Mouse (Mus musculus): Measurements from ENCODE around the gene Cwc27. TPM values are rescaled to one million over a fixed set of nuclear protein-coding genes. Genes with fewer than 3 reads are reported as not detected.
A peak's percentile ranks its signal among the peaks of the same experiment; 100 is the strongest.

The Cwc27 gene
- polyA plus RNA-seq, 1 experiment: 4.3 TPM

DNA sequence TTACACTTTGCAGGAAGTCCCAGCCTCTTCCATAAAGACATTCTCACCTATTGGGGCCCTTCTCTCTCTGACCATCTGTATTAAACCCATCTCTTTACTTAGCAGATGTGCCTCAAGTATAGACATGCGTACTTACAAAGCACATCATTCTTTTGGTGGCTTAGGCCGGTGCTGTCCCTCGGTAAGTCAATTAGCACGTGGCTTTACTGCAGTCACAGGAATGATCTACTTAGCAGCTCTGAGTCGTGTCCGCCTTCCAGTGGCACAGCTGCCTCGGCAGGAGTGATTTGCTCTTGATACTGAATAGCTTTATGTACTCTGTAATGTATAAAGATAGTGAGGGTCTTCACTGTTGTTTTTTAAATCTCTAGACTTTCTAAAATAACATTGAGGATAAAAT is 20.7 kb upstream of the Cwc27 start:
- WGBS: 55% methylated on average over 7 of the region's 7 CpGs
- no peak for DNase-seq
- peaks cover 1% of the 10 kb centered on the region; the same call in 1 of the 2 replicates for H3K36me3 ChIP-seq (ENCODE audit: control insufficient read depth, insufficient read depth, low read length)

GRCm38 (mm10) chr13:104832811-104833210 is 15.9 kb upstream of the Cwc27 start:
- TF ChIP-seq POLR2A (IDR thresholded peaks at IDR 0.05; ENCODE audit: low read depth, low read length): no peak
- no peak for TF ChIP-seq CTCF (conservative IDR thresholded peaks at IDR 0.05; ENCODE audit: insufficient read depth, insufficient read length, low read depth, low read length)
- Histone ChIP-seq H3K36me3 (ENCODE audit: control insufficient read depth, insufficient read depth, low read length) (peaks cover 6% of the 10 kb centered on the region), H3K4me1 (ENCODE audit: control insufficient read depth, insufficient read depth, low read length) (no peaks in the 10 kb centered on the region), H3K4me3 (ENCODE audit: insufficient read depth, low read depth, low read length) (no peak overlapping the region), H3K27ac (ENCODE audit: insufficient read depth, low read depth, low read length) (no peak overlapping the region), H3K27me3 (replicated peaks; ENCODE audit: control insufficient read depth, insufficient read depth, low read length) (no peaks in the 10 kb centered on the region)
- 93% methylated on average over 13 of the region's 13 CpGs for WGBS
- no peak for DNase-seq

More for the DNA sequence above, 20.7 kb upstream of the Cwc27 start:
- Histone ChIP-seq H3K4me1 (ENCODE audit: control insufficient read depth, insufficient read depth, low read length) (no peaks in the 10 kb centered on the region), H3K27me3 (replicated peaks; ENCODE audit: control insufficient read depth, insufficient read depth, low read length) (no peaks in the 10 kb centered on the region), H3K27ac (ENCODE audit: insufficient read depth, low read depth, low read length) (no peak overlapping the region), H3K4me3 (ENCODE audit: insufficient read depth, low read depth, low read length) (no peak overlapping the region)
- TF ChIP-seq CTCF (conservative IDR thresholded peaks at IDR 0.05; ENCODE audit: insufficient read depth, insufficient read length, low read depth, low read length): no peak
- no peak for TF ChIP-seq POLR2A (IDR thresholded peaks at IDR 0.05; ENCODE audit: low read depth, low read length)

DNA sequence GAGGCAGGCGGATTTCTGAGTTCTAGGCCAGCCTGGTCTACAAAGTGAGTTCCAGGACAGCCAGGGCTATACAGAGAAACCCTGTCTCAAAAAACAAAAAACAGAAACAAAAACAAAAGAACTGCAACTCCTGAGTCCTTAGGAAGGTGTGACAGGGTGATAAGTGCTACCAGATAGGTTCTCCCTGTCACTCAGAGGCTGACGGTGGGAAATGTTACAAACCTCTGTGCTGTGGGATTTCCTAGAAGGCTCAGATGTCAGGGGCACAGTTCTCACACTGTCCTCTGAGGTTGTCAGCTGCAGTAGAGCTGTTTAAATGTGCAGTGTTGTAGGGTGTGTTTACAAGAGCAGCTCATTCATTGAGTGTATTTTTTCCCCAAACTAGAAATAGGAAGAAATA is 8.5 kb upstream of the Cwc27 start:
- Histone ChIP-seq H3K4me3 (ENCODE audit: insufficient read depth, low read depth, low read length) (no peak overlapping the region), H3K36me3 (ENCODE audit: control insufficient read depth, insufficient read depth, low read length) (peaks cover 7% of the 10 kb centered on the region), H3K27me3 (replicated peaks; ENCODE audit: control insufficient read depth, insufficient read depth, low read length) (no peaks in the 10 kb centered on the region), H3K27ac (ENCODE audit: insufficient read depth, low read depth, low read length) (no peak overlapping the region), H3K4me1 (ENCODE audit: control insufficient read depth, insufficient read depth, low read length) (no peaks in the 10 kb centered on the region; the same call in 1 of the 2 replicates)
- WGBS: 73% methylated on average over 2 of the region's 2 CpGs
- no peak for DNase-seq
- no peak for TF ChIP-seq POLR2A (IDR thresholded peaks at IDR 0.05; ENCODE audit: low read depth, low read length)
- no peak for TF ChIP-seq CTCF (conservative IDR thresholded peaks at IDR 0.05; ENCODE audit: insufficient read depth, insufficient read length, low read depth, low read length)

DNA sequence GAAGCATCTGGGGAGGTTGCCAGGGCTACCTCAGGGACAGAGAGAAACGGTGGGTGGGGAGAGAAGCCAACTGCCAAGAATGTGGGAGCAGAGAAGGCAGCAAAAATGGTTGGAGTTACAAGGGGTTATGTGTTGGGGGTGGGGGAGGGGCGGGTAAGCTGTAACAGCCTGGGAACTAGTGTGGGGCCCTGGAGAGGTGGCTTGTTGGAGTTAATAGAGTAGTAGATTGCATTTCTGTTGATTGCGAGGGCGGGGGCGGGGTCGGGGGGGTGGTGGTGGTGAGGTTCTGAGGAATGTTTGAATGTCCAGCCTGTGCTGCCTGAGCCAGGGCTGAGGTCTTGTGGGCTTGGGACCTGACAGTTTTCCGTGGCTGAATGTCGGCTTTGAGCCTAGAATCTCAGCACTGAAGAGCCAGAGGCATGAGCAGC is 5.5 kb upstream of the Cwc27 start:
- peaks cover 6% of the 10 kb centered on the region; the same call in 1 of the 2 replicates for H3K4me1 ChIP-seq (ENCODE audit: control insufficient read depth, insufficient read depth, low read length)
- no peak for DNase-seq
- 38% methylated on average over 8 of the region's 8 CpGs for WGBS
- TF ChIP-seq CTCF (conservative IDR thresholded peaks at IDR 0.05; ENCODE audit: insufficient read depth, insufficient read length, low read depth, low read length) (no peak), POLR2A (IDR thresholded peaks at IDR 0.05; ENCODE audit: low read depth, low read length) (no peak)
- no peak overlapping the region for H3K4me3 ChIP-seq (ENCODE audit: insufficient read depth, low read depth, low read length)
- H3K27me3 ChIP-seq (replicated peaks; ENCODE audit: control insufficient read depth, insufficient read depth, low read length): no peaks in the 10 kb centered on the region
- no peaks in the 10 kb centered on the region for H3K36me3 ChIP-seq (ENCODE audit: control insufficient read depth, insufficient read depth, low read length)
- H3K27ac ChIP-seq (ENCODE audit: insufficient read depth, low read depth, low read length): no peak overlapping the region

DNA sequence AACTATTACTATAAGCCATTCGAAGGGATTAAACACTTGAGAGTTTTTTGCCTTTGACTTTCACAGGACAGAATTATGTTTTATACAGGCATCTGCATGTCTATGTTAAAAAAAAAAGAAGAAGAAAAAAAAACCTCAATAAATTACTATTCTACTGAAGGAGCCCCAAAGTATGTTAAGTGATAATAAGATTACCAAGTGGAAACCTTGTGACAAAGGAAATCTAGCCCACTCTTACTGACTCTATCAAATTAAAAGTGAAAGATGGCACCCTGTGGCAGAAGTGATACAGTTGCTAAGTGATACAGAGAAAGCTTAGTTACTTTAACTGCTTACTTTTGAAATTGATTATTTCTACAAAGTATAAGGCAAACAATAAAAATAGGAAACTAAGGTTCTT is 5.0 kb upstream of the Cwc27 start:
- 89% methylated on average over 1 of the region's 1 CpGs for WGBS
- TF ChIP-seq CTCF (conservative IDR thresholded peaks at IDR 0.05; ENCODE audit: insufficient read depth, insufficient read length, low read depth, low read length): no peak
- TF ChIP-seq POLR2A (IDR thresholded peaks at IDR 0.05; ENCODE audit: low read depth, low read length): no peak

DNA sequence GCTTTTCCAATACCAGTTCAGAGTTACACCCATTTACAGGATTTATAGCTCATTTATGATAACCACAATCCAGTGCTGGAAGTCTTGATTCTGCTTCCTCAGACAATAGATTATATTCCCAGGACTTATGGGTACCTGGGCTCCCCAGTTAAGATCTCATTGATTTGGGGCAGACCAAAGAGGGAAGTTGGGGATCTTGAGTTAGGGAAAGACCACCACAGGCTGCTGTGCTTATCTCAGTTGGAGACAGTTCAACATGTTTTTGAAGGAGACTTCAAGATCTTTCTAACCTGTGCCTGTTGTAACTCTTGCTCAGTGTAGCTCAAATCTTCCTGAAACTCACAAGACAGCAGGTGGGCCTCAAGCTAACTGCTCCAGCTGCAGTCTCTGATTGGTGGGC is 4.2 kb upstream of the Cwc27 start:
- Histone ChIP-seq H3K36me3 (ENCODE audit: control insufficient read depth, insufficient read depth, low read length) (no peaks in the 10 kb centered on the region), H3K4me3 (ENCODE audit: insufficient read depth, low read depth, low read length) (no peak overlapping the region), H3K27ac (ENCODE audit: insufficient read depth, low read depth, low read length) (no peak overlapping the region), H3K27me3 (replicated peaks; ENCODE audit: control insufficient read depth, insufficient read depth, low read length) (no peaks in the 10 kb centered on the region), H3K4me1 (ENCODE audit: control insufficient read depth, insufficient read depth, low read length) (peaks cover 6% of the 10 kb centered on the region; the same call in 1 of the 2 replicates)
- TF ChIP-seq CTCF (conservative IDR thresholded peaks at IDR 0.05; ENCODE audit: insufficient read depth, insufficient read length, low read depth, low read length) (no peak), POLR2A (IDR thresholded peaks at IDR 0.05; ENCODE audit: low read depth, low read length) (no peak)
- DNase-seq: no peak

More for the DNA sequence above, 5.0 kb upstream of the Cwc27 start:
- Histone ChIP-seq H3K36me3 (ENCODE audit: control insufficient read depth, insufficient read depth, low read length) (no peaks in the 10 kb centered on the region), H3K4me3 (ENCODE audit: insufficient read depth, low read depth, low read length) (no peak overlapping the region), H3K27me3 (replicated peaks; ENCODE audit: control insufficient read depth, insufficient read depth, low read length) (no peaks in the 10 kb centered on the region), H3K27ac (ENCODE audit: insufficient read depth, low read depth, low read length) (no peak overlapping the region), H3K4me1 (ENCODE audit: control insufficient read depth, insufficient read depth, low read length) (peaks cover 6% of the 10 kb centered on the region; the same call in 1 of the 2 replicates)
- DNase-seq: no peak

- Histone ChIP-seq H3K4me3 (ENCODE audit: insufficient read depth, low read depth, low read length) (peak overlapping the region; percentile 91), H3K36me3 (ENCODE audit: control insufficient read depth, insufficient read depth, low read length) (no peaks in the 10 kb centered on the region), H3K27me3 (replicated peaks; ENCODE audit: control insufficient read depth, insufficient read depth, low read length) (no peaks in the 10 kb centered on the region), H3K4me1 (ENCODE audit: control insufficient read depth, insufficient read depth, low read length) (peaks cover 6% of the 10 kb centered on the region; the same call in 1 of the 2 replicates), H3K27ac (ENCODE audit: insufficient read depth, low read depth, low read length) (0 out of 2 replicates have a peak overlapping the region, but pooled peaks have one; percentile 85)
- DNase-seq: peak; percentile 23
- WGBS: 39% methylated on average over 12 of the region's 12 CpGs
- TF ChIP-seq CTCF (conservative IDR thresholded peaks at IDR 0.05; ENCODE audit: insufficient read depth, insufficient read length, low read depth, low read length): no peak
- no peak for TF ChIP-seq POLR2A (IDR thresholded peaks at IDR 0.05; ENCODE audit: low read depth, low read length)
These were observed 754 bp upstream of the Cwc27 start for GRCm38 (mm10) chr13:104817696-104818095.

Data from kidney, adult 2 months (tissue).